Mouse (Mus musculus): ENCODE measurements at regions not wholly inside any gene's neighbourhood (a gene's known extent, or its start where the extent isn't known, plus 50 kb on each side); places are given as distances from the start of the nearest gene placed in this dataset.

DNA sequence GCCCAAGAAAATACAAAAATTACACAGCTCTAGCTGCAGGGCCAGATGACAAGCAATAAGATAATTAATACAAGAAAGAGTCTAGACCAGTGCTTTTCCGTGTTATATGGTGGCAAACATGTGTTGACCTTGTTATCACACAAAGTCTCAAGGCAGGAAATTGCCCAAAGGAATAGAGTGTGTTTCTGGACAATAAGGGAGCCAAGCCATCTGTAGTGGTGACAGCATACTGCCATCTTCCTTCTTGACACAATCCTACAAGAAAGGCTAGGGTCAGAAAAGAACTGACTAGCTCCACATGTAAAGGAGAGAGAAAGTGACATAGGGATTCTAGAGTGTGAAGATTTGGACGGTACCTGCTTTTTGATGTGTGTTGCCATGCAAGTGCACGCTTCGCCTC, 289.0 kb downstream of the Ice1 start:
- DNase-seq (ENCODE audit: low spot score) = no peak
- H3K27ac ChIP-seq (ENCODE audit: low read depth, low read length) = no peak overlapping the region
- WGBS = 90% methylated on average over 4 of the region's 4 CpGs

DNA sequence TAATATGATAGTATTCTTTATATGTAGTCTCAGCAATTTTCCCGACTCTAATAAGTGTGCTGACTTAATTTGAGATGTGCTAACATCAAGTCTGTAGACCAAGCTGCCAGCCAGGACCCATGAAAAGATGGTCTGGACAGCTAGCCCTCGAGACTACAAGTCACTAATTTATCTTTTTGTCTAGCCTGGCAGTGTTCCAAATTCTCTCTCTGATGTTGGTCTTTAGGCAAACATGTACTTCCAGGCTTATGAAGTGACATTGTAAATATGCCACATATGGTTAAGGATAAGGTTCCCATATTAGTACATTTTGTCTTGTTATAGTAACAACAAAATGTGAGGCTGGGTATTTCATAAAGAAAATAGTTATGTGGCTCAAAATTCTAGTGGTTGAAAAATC, 288.5 kb downstream of the Ice1 start:
- Histone ChIP-seq H3K27me3 (replicated peaks; ENCODE audit: control insufficient read depth, insufficient read depth, low read length) (no peaks in the 10 kb centered on the region), H3K4me3 (ENCODE audit: low read depth, low read length) (no peak overlapping the region), H3K27ac (ENCODE audit: low read depth, low read length) (no peak overlapping the region), H3K4me2 (ENCODE audit: low read length) (no peak overlapping the region), H3K36me3 (ENCODE audit: control insufficient read depth, insufficient read depth, low read length) (no peaks in the 10 kb centered on the region), H3K9me3 (replicated peaks; ENCODE audit: control insufficient read depth, low read length) (no peaks in the 10 kb centered on the region), H3K4me1 (ENCODE audit: control insufficient read depth, insufficient read depth, low read length) (no peaks in the 10 kb centered on the region), H3K9ac (ENCODE audit: low read length) (no peak overlapping the region)
- ATAC-seq = no peak
- no peak for DNase-seq (ENCODE audit: low spot score)
- WGBS = 62% methylated on average over 2 of the region's 2 CpGs

More for the DNA sequence above, 289.0 kb downstream of the Ice1 start:
- no peaks in the 10 kb centered on the region for H3K27me3 ChIP-seq (replicated peaks; ENCODE audit: control insufficient read depth, insufficient read depth, low read length)
- no peak overlapping the region for H3K9ac ChIP-seq (ENCODE audit: low read length)
- H3K4me2 ChIP-seq (ENCODE audit: low read length) = no peak overlapping the region
- H3K4me1 ChIP-seq (ENCODE audit: control insufficient read depth, insufficient read depth, low read length) = no peaks in the 10 kb centered on the region
- no peak for ATAC-seq
- no peaks in the 10 kb centered on the region for H3K36me3 ChIP-seq (ENCODE audit: control insufficient read depth, insufficient read depth, low read length)
- H3K9me3 ChIP-seq (replicated peaks; ENCODE audit: control insufficient read depth, low read length) = no peaks in the 10 kb centered on the region
- H3K4me3 ChIP-seq (ENCODE audit: low read depth, low read length) = no peak overlapping the region

DNA sequence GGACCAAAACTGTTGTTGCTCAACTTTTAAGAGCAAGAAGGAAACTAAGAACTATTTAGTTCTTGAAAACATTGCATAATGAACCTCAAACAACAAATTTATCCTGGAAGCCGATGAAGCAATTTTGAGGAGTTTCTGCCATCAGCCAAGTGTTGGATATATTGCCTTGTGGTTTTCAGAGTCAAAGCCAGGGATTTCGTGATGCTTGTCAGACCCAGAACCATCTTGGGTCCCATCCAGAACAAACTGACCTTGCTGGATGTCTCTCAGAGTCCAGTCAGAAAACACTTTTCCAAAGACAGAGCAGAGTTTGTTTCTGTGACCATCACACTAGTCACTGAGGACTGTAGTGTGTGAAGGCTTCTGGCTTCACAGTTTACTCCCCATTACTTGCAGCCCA, 267.8 kb downstream of the Ice1 start:
- Histone ChIP-seq H3K4me2 (ENCODE audit: low read length) (no peak overlapping the region), H3K4me3 (ENCODE audit: low read depth, low read length) (no peak overlapping the region), H3K27ac (ENCODE audit: low read depth, low read length) (no peak overlapping the region), H3K4me1 (ENCODE audit: control insufficient read depth, insufficient read depth, low read length) (no peaks in the 10 kb centered on the region), H3K9me3 (replicated peaks; ENCODE audit: control insufficient read depth, low read length) (no peaks in the 10 kb centered on the region), H3K27me3 (replicated peaks; ENCODE audit: control insufficient read depth, insufficient read depth, low read length) (no peaks in the 10 kb centered on the region), H3K9ac (ENCODE audit: low read length) (no peak overlapping the region), H3K36me3 (ENCODE audit: control insufficient read depth, insufficient read depth, low read length) (no peaks in the 10 kb centered on the region)
- DNase-seq (ENCODE audit: low spot score) (no peak), ATAC-seq (no peak)
- 85% methylated on average over 2 of the region's 2 CpGs for WGBS

DNA sequence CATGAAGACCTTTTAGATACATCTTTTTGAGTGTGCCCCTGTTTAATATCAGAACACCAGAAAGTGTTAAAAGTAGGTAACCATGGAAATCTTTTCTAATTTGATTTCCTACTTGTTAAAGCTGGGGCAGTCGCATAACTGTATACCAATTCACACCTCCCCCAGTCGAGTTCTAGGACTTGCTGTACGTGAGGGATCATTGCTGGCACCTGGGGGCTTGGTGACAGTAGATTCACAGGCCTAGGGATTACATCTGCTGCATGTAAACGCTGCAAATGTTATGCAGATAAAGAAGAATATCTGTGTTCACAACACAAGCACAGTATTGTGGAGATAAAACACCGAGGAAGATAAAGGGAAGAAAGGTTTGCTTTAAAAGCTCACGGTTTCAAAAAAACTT, 256.7 kb downstream of the Ice1 start:
- Histone ChIP-seq H3K9me3 (replicated peaks; ENCODE audit: control insufficient read depth, low read length) (no peaks in the 10 kb centered on the region), H3K9ac (ENCODE audit: low read length) (no peak overlapping the region), H3K36me3 (ENCODE audit: control insufficient read depth, insufficient read depth, low read length) (no peaks in the 10 kb centered on the region), H3K4me3 (ENCODE audit: low read depth, low read length) (no peak overlapping the region), H3K4me1 (ENCODE audit: control insufficient read depth, insufficient read depth, low read length) (no peaks in the 10 kb centered on the region), H3K27me3 (replicated peaks; ENCODE audit: control insufficient read depth, insufficient read depth, low read length) (no peaks in the 10 kb centered on the region), H3K4me2 (ENCODE audit: low read length) (no peak overlapping the region), H3K27ac (ENCODE audit: low read depth, low read length) (no peak overlapping the region)
- no peak for ATAC-seq
- no peak for DNase-seq (ENCODE audit: low spot score)
- whole genome bisulfite sequencing = 71% methylated on average over 6 of the region's 6 CpGs

DNA sequence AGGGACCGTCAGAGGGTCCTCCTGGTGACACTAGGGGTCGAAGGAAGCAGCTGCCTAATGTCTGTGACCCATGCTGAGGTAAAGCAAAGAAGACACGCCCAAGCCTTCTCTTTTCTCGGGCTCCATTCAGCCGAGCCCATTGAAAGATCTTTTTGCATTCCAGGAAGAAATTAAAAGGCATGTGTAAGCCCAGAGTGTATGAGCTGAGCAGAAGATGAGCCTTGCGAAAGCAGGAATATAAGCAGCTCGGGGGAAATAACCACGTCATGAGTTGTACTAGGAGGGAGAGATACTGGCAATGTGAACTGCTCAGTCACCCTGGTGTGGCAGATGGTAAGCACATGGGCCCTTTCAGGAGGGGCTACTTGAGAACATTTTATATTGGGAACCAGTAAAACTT, 252.1 kb downstream of the Ice1 start:
- H3K9ac ChIP-seq (ENCODE audit: low read length) = no peak overlapping the region
- no peaks in the 10 kb centered on the region for H3K36me3 ChIP-seq (ENCODE audit: control insufficient read depth, insufficient read depth, low read length)
- H3K4me3 ChIP-seq (ENCODE audit: low read depth, low read length) = no peak overlapping the region
- no peak overlapping the region for H3K27ac ChIP-seq (ENCODE audit: low read depth, low read length)
- WGBS = 47% methylated on average over 8 of the region's 8 CpGs
- DNase-seq (ENCODE audit: low spot score) = no peak
- no peaks in the 10 kb centered on the region for H3K9me3 ChIP-seq (replicated peaks; ENCODE audit: control insufficient read depth, low read length)
- H3K4me1 ChIP-seq (ENCODE audit: control insufficient read depth, insufficient read depth, low read length) = no peaks in the 10 kb centered on the region
- H3K27me3 ChIP-seq (replicated peaks; ENCODE audit: control insufficient read depth, insufficient read depth, low read length) = no peaks in the 10 kb centered on the region
- no peak overlapping the region for H3K4me2 ChIP-seq (ENCODE audit: low read length)
- ATAC-seq = no peak

DNA sequence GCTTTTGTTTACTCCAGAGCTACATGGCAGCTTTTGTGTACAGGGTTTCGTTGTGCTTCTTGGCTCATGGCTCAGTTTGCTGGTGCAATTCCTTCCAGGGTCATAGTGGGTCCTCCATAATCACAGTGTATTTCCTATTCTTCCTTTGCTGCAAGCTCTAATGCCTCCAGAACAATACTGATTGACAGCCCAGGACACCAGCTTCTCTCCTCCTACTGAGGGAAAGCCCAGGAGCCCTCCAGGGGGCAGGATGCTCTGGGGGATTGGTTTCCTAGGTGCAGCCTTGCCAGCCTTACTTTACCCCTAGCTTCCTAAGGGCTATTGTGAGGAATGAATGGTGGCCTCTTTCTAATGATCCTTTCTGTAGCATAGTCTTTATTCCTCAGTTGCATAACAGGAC, 224.6 kb downstream of the Ice1 start:
- DNase-seq (ENCODE audit: low spot score) = peak; percentile 30
- H3K4me3 ChIP-seq (ENCODE audit: low read depth, low read length) = no peak overlapping the region
- no peak overlapping the region for H3K27ac ChIP-seq (ENCODE audit: low read depth, low read length)
- WGBS = 3% methylated on average over 1 of the region's 1 CpGs
- no peaks in the 10 kb centered on the region for H3K36me3 ChIP-seq (ENCODE audit: control insufficient read depth, insufficient read depth, low read length)
- no peak overlapping the region for H3K9ac ChIP-seq (ENCODE audit: low read length)
- peak; percentile 55; the same call in 1 of the 2 replicates for ATAC-seq
- no peaks in the 10 kb centered on the region for H3K9me3 ChIP-seq (replicated peaks; ENCODE audit: control insufficient read depth, low read length)
- H3K4me1 ChIP-seq (ENCODE audit: control insufficient read depth, insufficient read depth, low read length) = peaks cover 5% of the 10 kb centered on the region; the same call in 1 of the 2 replicates
- H3K27me3 ChIP-seq (replicated peaks; ENCODE audit: control insufficient read depth, insufficient read depth, low read length) = no peaks in the 10 kb centered on the region
- no peak overlapping the region for H3K4me2 ChIP-seq (ENCODE audit: low read length)

DNA sequence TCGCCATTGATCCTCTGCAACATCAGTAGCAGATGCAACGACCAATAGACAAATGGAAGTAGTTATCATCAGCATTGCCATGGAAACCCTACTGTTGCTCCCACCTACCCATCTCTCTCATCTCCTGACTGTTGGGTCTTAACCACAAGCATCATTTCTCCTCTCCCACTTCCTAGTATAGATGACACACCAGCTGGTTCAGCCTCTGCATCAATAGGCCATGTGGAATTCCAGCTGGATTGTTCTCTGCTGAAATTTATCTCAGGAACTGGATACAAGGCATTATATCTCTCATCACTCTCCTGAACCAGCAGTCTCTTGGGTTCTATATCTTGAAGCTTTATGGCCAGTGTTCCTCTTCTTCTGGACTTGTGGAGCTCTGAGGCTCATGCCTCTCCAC, 219.3 kb downstream of the Ice1 start:
- H3K4me1 ChIP-seq (ENCODE audit: control insufficient read depth, insufficient read depth, low read length) = peaks cover under 1% of the 10 kb centered on the region; the same call in 1 of the 2 replicates
- 90% methylated on average over 2 of the region's 2 CpGs for WGBS
- no peak overlapping the region for H3K27ac ChIP-seq (ENCODE audit: low read depth, low read length)
- H3K9ac ChIP-seq (ENCODE audit: low read length) = no peak overlapping the region
- DNase-seq (ENCODE audit: low spot score) (no peak), ATAC-seq (no peak)
- H3K4me2 ChIP-seq (ENCODE audit: low read length) = no peak overlapping the region
- no peak overlapping the region for H3K4me3 ChIP-seq (ENCODE audit: low read depth, low read length)
- no peaks in the 10 kb centered on the region for H3K36me3 ChIP-seq (ENCODE audit: control insufficient read depth, insufficient read depth, low read length)
- no peaks in the 10 kb centered on the region for H3K9me3 ChIP-seq (replicated peaks; ENCODE audit: control insufficient read depth, low read length)
- no peaks in the 10 kb centered on the region for H3K27me3 ChIP-seq (replicated peaks; ENCODE audit: control insufficient read depth, insufficient read depth, low read length)

DNA sequence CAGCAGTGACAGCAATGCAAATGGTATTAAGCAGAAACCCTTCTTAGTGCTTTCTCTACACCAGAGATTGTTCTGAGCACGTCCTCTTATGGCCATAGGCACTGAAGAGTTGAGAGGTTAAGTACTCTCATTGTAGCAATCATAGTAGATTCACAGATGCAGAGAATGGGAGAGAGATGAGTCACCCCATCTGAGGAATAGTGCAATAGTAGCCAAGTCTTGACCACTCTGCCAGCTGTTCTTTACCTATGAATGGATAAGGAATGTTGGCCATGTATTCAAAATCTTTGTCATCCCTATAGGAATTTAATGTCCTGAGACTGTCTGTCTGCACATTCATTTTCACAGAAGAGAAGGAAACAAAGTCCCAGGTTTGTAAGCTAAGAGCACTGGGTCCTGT, 198.0 kb downstream of the Ice1 start:
- Histone ChIP-seq H3K9ac (ENCODE audit: low read length) (no peak overlapping the region), H3K36me3 (ENCODE audit: control insufficient read depth, insufficient read depth, low read length) (no peaks in the 10 kb centered on the region), H3K27me3 (replicated peaks; ENCODE audit: control insufficient read depth, insufficient read depth, low read length) (no peaks in the 10 kb centered on the region), H3K9me3 (replicated peaks; ENCODE audit: control insufficient read depth, low read length) (no peaks in the 10 kb centered on the region), H3K4me2 (ENCODE audit: low read length) (no peak overlapping the region), H3K4me1 (ENCODE audit: control insufficient read depth, insufficient read depth, low read length) (no peaks in the 10 kb centered on the region), H3K27ac (ENCODE audit: low read depth, low read length) (no peak overlapping the region), H3K4me3 (ENCODE audit: low read depth, low read length) (no peak overlapping the region)
- DNase-seq (ENCODE audit: low spot score) = no peak
- WGBS = 66% methylated on average over 1 of the region's 1 CpGs
- no peak for ATAC-seq

DNA sequence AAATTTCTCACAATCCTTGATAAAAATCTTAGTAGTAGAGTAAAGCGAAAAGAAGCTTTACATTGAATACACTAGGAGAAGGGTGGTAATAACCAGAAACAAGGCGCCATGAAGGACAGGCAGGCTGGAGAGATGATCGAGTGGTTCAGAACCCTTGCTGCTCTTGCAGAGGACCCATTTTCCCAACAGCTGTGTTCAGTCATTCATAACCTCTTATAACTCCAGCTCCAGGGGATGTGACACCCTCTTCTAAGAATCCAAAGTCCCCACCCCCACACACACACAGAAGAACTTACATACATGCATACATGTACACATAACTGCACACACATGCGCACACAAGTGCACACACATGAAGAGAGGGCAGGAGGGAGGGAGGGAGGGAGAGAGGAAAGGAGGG, 190.5 kb downstream of the Ice1 start:
- 93% methylated on average over 4 of the region's 4 CpGs for WGBS
- Histone ChIP-seq H3K27me3 (replicated peaks; ENCODE audit: control insufficient read depth, insufficient read depth, low read length) (no peaks in the 10 kb centered on the region), H3K36me3 (ENCODE audit: control insufficient read depth, insufficient read depth, low read length) (no peaks in the 10 kb centered on the region), H3K4me2 (ENCODE audit: low read length) (no peak overlapping the region), H3K27ac (ENCODE audit: low read depth, low read length) (no peak overlapping the region), H3K4me1 (ENCODE audit: control insufficient read depth, insufficient read depth, low read length) (no peaks in the 10 kb centered on the region), H3K9ac (ENCODE audit: low read length) (no peak overlapping the region), H3K4me3 (ENCODE audit: low read depth, low read length) (no peak overlapping the region), H3K9me3 (replicated peaks; ENCODE audit: control insufficient read depth, low read length) (no peaks in the 10 kb centered on the region)
- no peak for ATAC-seq
- DNase-seq (ENCODE audit: low spot score) = no peak
